Mouse (Mus musculus) 3134 (cell line): ENCODE data around the gene Setd4.

Source experiments
- DNase-seq: peaks from one replicate; pipeline ENCODE4 v3.0.0-alpha.2; 2011; ENCODE audit warnings: low spot score; ENCODE audit not compliant: insufficient read length; ENCODE audit errors: extremely low read depth

Gene Setd4

GRCm38 (mm10) chr16:93547122-93547521, 56.7 kb downstream of the Setd4 start:
- DNase-seq = no peak

GRCm38 (mm10) chr16:93546354-93546965, 57.4 kb downstream of the Setd4 start:
- DNase-seq = no peak

- no peak for DNase-seq
Observed at GRCm38 (mm10) chr16:93544931-93545330, 58.9 kb downstream of the Setd4 start.

- peak; percentile 17 for DNase-seq
Observed at GRCm38 (mm10) chr16:93543704-93544103, 60.2 kb downstream of the Setd4 start.

- no peak for DNase-seq
Observed at GRCm38 (mm10) chr16:93539891-93540290, 64.0 kb downstream of the Setd4 start.

GRCm38 (mm10) chr16:93535151-93535853, 68.6 kb downstream of the Setd4 start:
- peak; percentile 59 for DNase-seq
